Mouse (Mus musculus): ENCODE measurements around the gene Zfr.
"Not testable (repeated sequence)": the region's sequence is repeated elsewhere in the genome, so short reads cannot be mapped to it uniquely, and the experiment has no call there.

DNA sequence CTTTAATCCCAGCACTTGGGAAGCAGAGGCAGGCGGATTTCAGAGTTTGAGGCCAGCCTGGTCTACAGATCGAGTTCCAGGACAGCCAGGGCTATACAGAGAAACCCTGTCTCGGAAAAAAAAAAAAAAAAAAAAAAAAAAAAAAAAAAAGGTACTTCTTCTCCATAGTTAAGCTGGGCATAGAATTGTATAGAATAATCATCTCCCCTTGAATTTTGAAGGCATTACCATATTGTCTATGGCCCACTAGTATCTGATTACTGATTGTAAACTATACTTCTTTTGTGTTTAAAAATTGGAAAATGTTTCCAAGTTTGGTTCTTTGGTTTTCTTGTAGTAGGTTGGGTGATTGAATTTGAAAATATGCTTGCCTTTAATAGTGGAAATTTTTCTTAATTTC lies 13.2 kb downstream of the Zfr start:
- TF ChIP-seq CTCF (IDR thresholded peaks at IDR 0.05; ENCODE audit: insufficient read depth, low read length); POLR2A (IDR thresholded peaks at IDR 0.05; ENCODE audit: borderline replicate concordance, extremely low read depth, low read depth, low read length): not testable (repeated sequence)
